Mouse (Mus musculus) limb, embryonic 14.5 days (tissue): Measurements from ENCODE around the gene Nepn. TPM values are rescaled to one million over a fixed set of nuclear protein-coding genes. Genes with fewer than 3 reads are reported as not detected.

Experiments
- ATAC-seq: fragments of 200-750 bp; cut with Nextera tagmentation; 2 replicates; pipeline ENCODE4 v1.8.0; 2017; ENCODE audit warnings: low read depth, moderate number of reproducible peaks, moderate TSS enrichment; ENCODE audit not compliant: low FRiP score
- DNase-seq: peaks from one replicate; pipeline ENCODE4 v3.0.0-alpha.2; 2015; ENCODE audit warnings: low spot score
- H3K27ac ChIP-seq: fragments of 300-500 bp; sonication (generic); replicated peaks from 2 replicates; pipeline ENCODE4 v1.5.1; 2014; ENCODE audit warnings: low read depth, mild to moderate bottlenecking, low read length, moderate library complexity, mixed read lengths
- H3K27me3 ChIP-seq: fragments of 300-500 bp; sonication (generic); 2 replicates; pipeline ENCODE4 v1.6.1; 2014; ENCODE audit warnings: low read length, mixed read lengths; ENCODE audit not compliant: control insufficient read depth, insufficient read depth
- H3K36me3 ChIP-seq: fragments of 300-500 bp; sonication (generic); 2 replicates; pipeline ENCODE4 v1.6.1; 2014; ENCODE audit warnings: mild to moderate bottlenecking, low read length, moderate library complexity, mixed read lengths; ENCODE audit not compliant: control insufficient read depth, insufficient read depth
- H3K4me1 ChIP-seq: fragments of 300-500 bp; sonication (generic); 2 replicates; pipeline ENCODE4 v1.6.1; 2014; ENCODE audit warnings: antibody characterized with exemption, low read length, mixed read lengths; ENCODE audit not compliant: control insufficient read depth, insufficient read depth
- H3K4me2 ChIP-seq: fragments of 300-500 bp; sonication (generic); replicated peaks from 2 replicates; pipeline ENCODE4 v1.6.1; 2014; ENCODE audit warnings: low read depth, mild to moderate bottlenecking, low read length, moderate library complexity; ENCODE audit not compliant: severe bottlenecking
- H3K4me3 ChIP-seq: fragments of 300-500 bp; sonication (generic); replicated peaks from 2 replicates; pipeline ENCODE4 v1.5.1; 2014; ENCODE audit warnings: low read length
- H3K9ac ChIP-seq: fragments of 300-500 bp; sonication (generic); 2 replicates; pipeline ENCODE4 v1.6.1; 2014; ENCODE audit warnings: mild to moderate bottlenecking, low read depth, low read length, moderate library complexity; ENCODE audit not compliant: severe bottlenecking
- H3K9me3 ChIP-seq: fragments of 300-500 bp; sonication (generic); 2 replicates; pipeline ENCODE4 v1.6.1; 2016; ENCODE audit warnings: low read length; ENCODE audit not compliant: control insufficient read depth
- POLR2A ChIP-seq: fragments of 200-500 bp; IDR thresholded peaks from 2 replicates; pipeline ENCODE4 v1.8.0; 2012; ENCODE audit warnings: inconsistent platforms, mild to moderate bottlenecking, moderate library complexity, borderline replicate concordance; ENCODE audit not compliant: insufficient read depth, insufficient read length; ENCODE audit errors: extremely low read depth
- WGBS: fragments of 180-500 bp; shearing (Covaris S2); extraction: QIAGEN DNeasy Blood & Tissue Kit; methylation state at CpG from one replicate; pipeline ENCODE4 v1.1.7; 2014; 5-methylcytosine and 5-hydroxymethylcytosine counted together
- polyA plus RNA-seq, 2 experiments: library from polyadenylated mRNA; depleted of rRNA in 1 of 2; stranded (reverse) in 1 of 2; unstranded in 1 of 2; fragments of >200 nt; fragmentation: Nextera tagmentation in 1 of 2; extraction: Ambion mirVana in 1 of 2; gene quantifications; 2 replicates each; pipeline versions ENCODE4 v1.2.1 to v1.2.3; 2012 to 2014

Gene Nepn
- polyA plus RNA-seq, 2 experiments, result 0.06 TPM; not detected in 1

DNA sequence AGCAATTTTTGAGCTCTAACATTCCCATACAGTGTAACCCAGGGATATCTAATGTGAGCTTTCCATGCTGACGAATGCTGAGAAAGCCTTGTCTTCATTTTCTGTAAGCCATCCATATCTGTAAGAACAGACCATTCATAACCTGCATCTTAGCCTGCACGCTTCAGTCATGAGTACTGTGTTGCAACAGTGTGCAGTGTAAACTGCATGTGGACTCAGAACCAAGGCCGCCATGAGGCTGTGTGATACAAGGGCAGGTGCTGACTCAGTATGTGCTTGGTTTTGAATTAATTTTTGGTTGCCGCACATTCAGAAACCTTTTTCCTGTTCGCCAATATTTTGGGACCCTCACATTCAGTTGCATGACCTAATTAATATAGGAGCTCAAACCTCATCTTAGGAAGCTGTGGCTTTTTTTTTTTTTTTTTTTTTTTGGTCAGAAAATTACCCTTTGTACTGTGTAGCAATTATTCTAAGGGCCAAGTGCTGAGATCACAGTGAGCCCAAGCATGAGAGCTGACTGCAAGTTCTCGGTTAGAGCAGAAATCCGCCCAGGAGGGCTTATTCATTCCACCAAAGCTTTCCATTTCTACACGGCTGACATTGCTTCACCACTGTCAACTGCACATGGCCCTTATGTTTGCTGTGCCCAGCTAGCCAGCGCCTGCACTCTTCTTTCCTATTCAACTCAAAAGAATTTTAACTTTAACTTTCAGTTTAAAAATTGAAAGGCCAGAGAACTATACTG is 27.7 kb upstream of the Nepn start:
- DNase-seq (no peak), ATAC-seq (no peak)
- Histone ChIP-seq H3K4me3 (no peak overlapping the region), H3K27ac (no peak overlapping the region), H3K9ac (no peak overlapping the region), H3K36me3 (peaks cover 8% of the 10 kb centered on the region; the same call in 1 of the 2 replicates), H3K4me2 (no peak overlapping the region), H3K9me3 (no peaks in the 10 kb centered on the region), H3K27me3 (no peaks in the 10 kb centered on the region), H3K4me1 (no peaks in the 10 kb centered on the region)
- WGBS, result 92% methylated on average over 9 of the region's 9 CpGs
- TF ChIP-seq POLR2A, result no peak

DNA sequence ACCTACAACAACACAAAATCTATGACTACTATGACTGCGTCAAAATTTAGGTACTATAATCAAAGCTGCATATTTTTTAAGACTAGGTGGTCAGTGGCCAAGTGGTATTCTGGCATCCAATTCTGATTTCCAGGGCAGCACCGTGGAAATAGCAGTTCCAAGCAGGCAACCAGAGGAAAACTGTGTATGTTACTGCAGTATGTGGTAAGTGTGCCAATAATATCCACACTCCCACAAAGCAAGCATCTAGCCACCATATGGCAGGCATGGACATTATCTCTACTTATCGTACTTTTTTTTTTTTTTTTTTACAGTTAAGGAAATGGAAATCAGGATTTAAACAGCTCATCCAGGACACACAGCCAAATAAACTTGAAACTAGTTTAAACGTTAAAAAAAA is 20.4 kb upstream of the Nepn start:
- DNase-seq (no peak), ATAC-seq (no peak)
- Histone ChIP-seq H3K36me3 (no peaks in the 10 kb centered on the region), H3K4me3 (no peak overlapping the region), H3K9me3 (no peaks in the 10 kb centered on the region), H3K27ac (no peak overlapping the region), H3K4me2 (no peak overlapping the region), H3K27me3 (no peaks in the 10 kb centered on the region), H3K4me1 (no peaks in the 10 kb centered on the region), H3K9ac (no peak overlapping the region)
- TF ChIP-seq POLR2A, result no peak
- 92% methylated on average over 4 of the region's 4 CpGs for WGBS

DNA sequence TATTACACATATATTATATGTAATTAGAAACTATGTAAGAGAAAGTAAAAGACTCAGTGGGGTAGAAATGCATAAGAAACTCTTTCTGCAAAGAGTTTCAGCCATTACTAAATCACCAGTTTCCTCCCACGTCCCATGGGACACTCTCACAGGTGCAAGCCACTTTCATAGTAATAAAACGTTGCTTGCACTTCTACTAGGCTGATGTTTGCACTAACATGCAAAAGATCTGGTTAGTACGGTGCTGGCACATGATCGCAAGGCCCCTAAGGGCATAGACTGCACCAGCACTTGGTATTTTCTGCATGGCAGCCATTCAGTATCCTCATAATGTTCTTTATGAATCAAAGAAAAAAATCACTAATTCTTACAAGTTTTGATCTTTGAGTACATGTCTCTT is 14.9 kb upstream of the Nepn start:
- H3K27me3 ChIP-seq, result no peaks in the 10 kb centered on the region
- H3K4me2 ChIP-seq, result no peak overlapping the region
- no peak for TF ChIP-seq POLR2A
- no peak for DNase-seq
- 50% methylated on average over 4 of the region's 4 CpGs for WGBS
- H3K4me1 ChIP-seq, result no peaks in the 10 kb centered on the region
- no peaks in the 10 kb centered on the region for H3K9me3 ChIP-seq
- H3K9ac ChIP-seq, result no peak overlapping the region
- H3K4me3 ChIP-seq, result no peak overlapping the region
- ATAC-seq, result no peak
- no peak overlapping the region for H3K27ac ChIP-seq
- no peaks in the 10 kb centered on the region for H3K36me3 ChIP-seq

DNA sequence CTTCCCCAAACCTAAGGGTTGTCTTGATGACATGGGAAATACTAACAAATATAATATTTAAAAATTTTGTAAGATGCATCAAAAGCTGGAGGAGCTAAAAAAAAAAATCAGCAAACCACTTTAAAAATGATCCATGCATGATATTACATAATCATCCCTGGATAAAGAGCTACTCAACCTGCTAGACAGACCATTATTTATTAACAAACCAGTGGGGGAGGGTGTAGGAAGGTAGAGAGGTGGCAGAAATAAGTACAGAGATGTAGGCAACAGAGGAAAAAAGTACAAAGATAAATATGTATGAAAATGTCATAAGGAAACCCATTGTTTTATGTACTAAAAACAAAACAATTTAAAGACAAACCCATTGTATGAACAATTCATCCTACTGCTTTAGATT is 14.1 kb upstream of the Nepn start:
- Histone ChIP-seq H3K36me3 (no peaks in the 10 kb centered on the region), H3K27ac (no peak overlapping the region), H3K4me3 (no peak overlapping the region), H3K9me3 (no peaks in the 10 kb centered on the region), H3K4me2 (no peak overlapping the region), H3K4me1 (no peaks in the 10 kb centered on the region; the same call in 1 of the 2 replicates), H3K27me3 (no peaks in the 10 kb centered on the region), H3K9ac (no peak overlapping the region)
- ATAC-seq (no peak), DNase-seq (no peak)
- no peak for TF ChIP-seq POLR2A

DNA sequence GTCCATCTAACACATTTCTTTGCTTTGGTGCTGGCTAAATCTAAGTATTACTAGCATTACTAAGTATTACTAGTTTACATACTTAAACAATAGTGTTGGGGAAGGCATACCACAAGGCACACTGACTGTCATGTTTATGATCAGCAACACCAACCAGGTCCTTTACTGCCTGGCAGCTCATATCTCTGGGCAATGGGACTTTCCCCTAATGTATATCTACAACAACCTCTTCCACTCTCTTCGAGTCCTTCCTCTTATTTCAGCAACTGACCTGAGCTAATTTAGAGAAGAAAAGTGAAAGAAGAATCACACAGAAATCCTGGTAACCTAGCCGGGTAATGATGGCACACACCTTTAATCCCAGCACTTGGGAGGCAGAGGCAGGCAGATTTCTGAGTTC is 12.3 kb upstream of the Nepn start:
- ATAC-seq (no peak), DNase-seq (no peak)
- TF ChIP-seq POLR2A, result no peak
- Histone ChIP-seq H3K4me3 (no peak overlapping the region), H3K9me3 (no peaks in the 10 kb centered on the region), H3K27ac (no peak overlapping the region), H3K4me1 (peaks cover 2% of the 10 kb centered on the region; the same call in 1 of the 2 replicates), H3K27me3 (no peaks in the 10 kb centered on the region), H3K4me2 (no peak overlapping the region), H3K36me3 (no peaks in the 10 kb centered on the region), H3K9ac (no peak overlapping the region)
- WGBS, result 94% methylated on average over 2 of the region's 2 CpGs

DNA sequence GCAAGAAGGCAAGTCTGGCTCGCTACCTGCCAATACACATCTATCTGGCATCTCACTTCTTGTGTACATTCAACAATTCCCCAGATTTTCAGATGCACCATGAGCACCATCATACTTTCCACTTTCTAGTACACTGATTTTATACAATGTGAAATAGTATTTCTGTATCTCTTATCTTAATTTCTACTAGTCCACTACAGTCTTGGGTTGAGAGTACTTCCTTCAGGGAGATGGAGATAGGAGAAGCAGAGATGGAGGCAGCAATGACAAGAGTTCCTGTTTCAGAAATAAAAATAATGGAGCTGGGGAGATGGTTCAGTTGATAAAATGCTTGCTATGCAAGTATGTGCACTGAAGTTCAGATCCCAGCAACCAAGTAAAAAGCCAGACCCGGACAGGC is 11.0 kb upstream of the Nepn start:
- Histone ChIP-seq H3K4me1 (peaks cover 5% of the 10 kb centered on the region), H3K9me3 (no peaks in the 10 kb centered on the region), H3K27ac (no peak overlapping the region), H3K4me3 (no peak overlapping the region), H3K36me3 (no peaks in the 10 kb centered on the region), H3K27me3 (no peaks in the 10 kb centered on the region), H3K9ac (no peak overlapping the region), H3K4me2 (no peak overlapping the region)
- DNase-seq (no peak), ATAC-seq (no peak)
- TF ChIP-seq POLR2A, result no peak
- 93% methylated on average over 2 of the region's 2 CpGs for WGBS
